Mouse (Mus musculus) myocyte (in vitro differentiated cells): ENCODE data around the gene Ddx39. TPM values are rescaled to one million over a fixed set of nuclear protein-coding genes. Genes with fewer than 3 reads are reported as not detected.

Experiments
- H3K27me3 ChIP-seq: one replicate; pipeline ENCODE4 v1.6.1; 2011; ENCODE audit not compliant: control insufficient read depth, insufficient read depth, insufficient read length
- H3K36me3 ChIP-seq: one replicate; pipeline ENCODE4 v1.6.1; 2011; ENCODE audit not compliant: control insufficient read depth, insufficient read depth
- H3K4me2 ChIP-seq: one replicate; pipeline ENCODE4 v1.6.1; 2011; ENCODE audit warnings: low read depth, control low read depth
- H3K4me3 ChIP-seq: one replicate; pipeline ENCODE4 v1.5.1; 2011; ENCODE audit warnings: mild to moderate bottlenecking, control low read depth, moderate library complexity
- H3K79me2 ChIP-seq: one replicate; pipeline ENCODE4 v1.6.1; 2011; ENCODE audit not compliant: control insufficient read depth, insufficient read depth
- H3ac ChIP-seq: one replicate; pipeline ENCODE4 v1.6.1; 2011; ENCODE audit not compliant: control insufficient read depth, insufficient read length
- CEBPB ChIP-seq: IDR thresholded peaks from 2 replicates; pipeline ENCODE4 v1.6.1; 2011; ENCODE audit warnings: mild to moderate bottlenecking, moderate library complexity; ENCODE audit not compliant: poor library complexity, insufficient read depth, severe bottlenecking
- E2F4 ChIP-seq: IDR thresholded peaks from one replicate; pipeline ENCODE4 v1.6.1; 2011; ENCODE audit warnings: mild to moderate bottlenecking, control low read depth, moderate library complexity; ENCODE audit not compliant: insufficient read depth
- MAX ChIP-seq: IDR thresholded peaks from one replicate; pipeline ENCODE4 v1.6.1; 2011; ENCODE audit warnings: low read depth, mild to moderate bottlenecking, control low read depth
- MYOD1 ChIP-seq, 3 experiments: IDR thresholded peaks; one replicate each; pipeline ENCODE4 v1.6.1; 2011; ENCODE audit warnings: control low read depth in 2 of 3, low read depth in 2 of 3, mild to moderate bottlenecking in 2 of 3, moderate library complexity in 1 of 3; ENCODE audit not compliant: insufficient read length in 2 of 3, control insufficient read depth in 1 of 3
- MYOG ChIP-seq, 3 experiments: IDR thresholded peaks; one replicate each; pipeline ENCODE4 v1.6.1; 2011; ENCODE audit warnings: control low read depth in 2 of 3, low read depth in 2 of 3, mild to moderate bottlenecking in 2 of 3; ENCODE audit not compliant: insufficient read length in 2 of 3, control insufficient read depth in 1 of 3, insufficient read depth in 1 of 3
- POLR2A ChIP-seq: IDR thresholded peaks from one replicate; pipeline ENCODE4 v1.6.1; 2011; ENCODE audit warnings: low read depth, mild to moderate bottlenecking, control low read depth, moderate library complexity; ENCODE audit not compliant: insufficient read length
- POLR2AphosphoS2 ChIP-seq: IDR thresholded peaks from one replicate; pipeline ENCODE4 v1.6.1; 2011; ENCODE audit warnings: low read depth, control low read depth; ENCODE audit not compliant: insufficient read length
- REST ChIP-seq: IDR thresholded peaks from one replicate; pipeline ENCODE4 v1.6.1; 2011; ENCODE audit warnings: mild to moderate bottlenecking, control low read depth, moderate library complexity; ENCODE audit not compliant: insufficient read depth, insufficient read length
- SRF ChIP-seq: IDR thresholded peaks from one replicate; pipeline ENCODE4 v1.6.1; 2011; ENCODE audit warnings: low read depth; ENCODE audit not compliant: control insufficient read depth, insufficient read length
- TCF12 ChIP-seq: IDR thresholded peaks from one replicate; pipeline ENCODE4 v1.6.1; 2011; ENCODE audit warnings: mild to moderate bottlenecking, control low read depth; ENCODE audit not compliant: poor library complexity, insufficient read depth, severe bottlenecking
- TCF3 ChIP-seq: IDR thresholded peaks from one replicate; pipeline ENCODE4 v1.6.1; 2011; ENCODE audit warnings: low read depth, control low read depth; ENCODE audit not compliant: insufficient read length
- USF1 ChIP-seq: IDR thresholded peaks from one replicate; pipeline ENCODE4 v1.6.1; 2011; ENCODE audit warnings: low read depth, mild to moderate bottlenecking, control low read depth, moderate library complexity
- polyA plus RNA-seq: library from polyadenylated mRNA; unstranded; fragments of >200 nt; fragmentation: generic; extraction: Trizol; gene quantifications from one replicate; pipeline ENCODE4 v1.2.1, GENCODE M21; 2012; ENCODE audit warnings: missing spikeins

Gene Ddx39
- polyA plus RNA-seq, 1 experiment: 113 TPM

GRCm38 (mm10) chr8:83773452-83773846, 58.5 kb downstream of the Ddx39 start:
- Histone ChIP-seq H3K4me3 (no peak overlapping the region), H3ac (no peak overlapping the region), H3K4me2 (no peak overlapping the region), H3K79me2 (no peaks in the 10 kb centered on the region), H3K27me3 (no peaks in the 10 kb centered on the region), H3K36me3 (no peaks in the 10 kb centered on the region)
- TF ChIP-seq CEBPB: no peak
- no peak for TF ChIP-seq POLR2A
- TF ChIP-seq TCF3: no peak
- no peak for TF ChIP-seq USF1
- TF ChIP-seq SRF: no peak
- no peak for TF ChIP-seq MAX
- no peak for TF ChIP-seq REST
- no peak for TF ChIP-seq MYOG (IDR thresholded peaks at IDR 0.05; ENCODE audit: control insufficient read depth in 1 of 3, insufficient read depth in 1 of 3, insufficient read length in 2 of 3, low read depth in 2 of 3)
- TF ChIP-seq MYOD1 (IDR thresholded peaks at IDR 0.05; ENCODE audit: control insufficient read depth in 1 of 3, insufficient read length in 2 of 3, low read depth in 2 of 3): no peak
- TF ChIP-seq POLR2AphosphoS2: no peak
- TF ChIP-seq TCF12: no peak
- no peak for TF ChIP-seq E2F4

GRCm38 (mm10) chr8:83774221-83774620, 59.2 kb downstream of the Ddx39 start:
- H3K27me3 ChIP-seq: no peaks in the 10 kb centered on the region
- TF ChIP-seq TCF12 (no peak), POLR2A (no peak), USF1 (no peak), TCF3 (no peak), POLR2AphosphoS2 (no peak), MYOG (IDR thresholded peaks at IDR 0.05; ENCODE audit: control insufficient read depth in 1 of 3, insufficient read depth in 1 of 3, insufficient read length in 2 of 3, low read depth in 2 of 3) (no peak), CEBPB (no peak), MYOD1 (IDR thresholded peaks at IDR 0.05; ENCODE audit: control insufficient read depth in 1 of 3, insufficient read length in 2 of 3, low read depth in 2 of 3) (no peak), SRF (no peak), REST (no peak), MAX (no peak), E2F4 (no peak)
- no peak overlapping the region for H3K4me2 ChIP-seq
- no peaks in the 10 kb centered on the region for H3K79me2 ChIP-seq
- no peak overlapping the region for H3ac ChIP-seq
- no peaks in the 10 kb centered on the region for H3K36me3 ChIP-seq
- no peak overlapping the region for H3K4me3 ChIP-seq

Other genes with a start within 250 kb of the Ddx39 start
- gene Olfr370, start 179.4 kb upstream of the Ddx39 start, polyA plus RNA-seq: not detected
- gene Ndufb7, start 148.5 kb upstream of the Ddx39 start, polyA plus RNA-seq: 421 TPM
- 459 TPM for gene Tecr, start 107.2 kb upstream of the Ddx39 start, polyA plus RNA-seq
- gene Dnajb1, start 107.0 kb upstream of the Ddx39 start, polyA plus RNA-seq: 17.7 TPM
- gene Gipc1, start 62.5 kb upstream of the Ddx39 start, polyA plus RNA-seq: 85.5 TPM
- 0.78 TPM for gene Ptger1, start 48.5 kb upstream of the Ddx39 start, polyA plus RNA-seq
- gene Pkn1, start 16.0 kb upstream of the Ddx39 start, polyA plus RNA-seq: 34.1 TPM
- 137 TPM for gene Adgre5, start 26.1 kb downstream of the Ddx39 start, polyA plus RNA-seq
- 11.5 TPM for gene Adgrl1, start 184.9 kb downstream of the Ddx39 start, polyA plus RNA-seq
- 0.11 TPM for gene Gm10644, start 240.0 kb downstream of the Ddx39 start, polyA plus RNA-seq
- gene Asf1b, start 240.3 kb downstream of the Ddx39 start, polyA plus RNA-seq: 36.8 TPM